8 mouse cellular contexts compared by ENCODE assay signal in genomic region chr8:70701048-70701981, GRCm38 (mm10). TPM values are rescaled to one million over a fixed set of nuclear protein-coding genes. Genes with fewer than 3 reads are reported as not detected.
DNase-seq lines count a peak whose midpoint lies in the region; ATAC-seq and TF ChIP-seq lines count a peak whose summit lies in the region.
"Had no signal": no experiment of that assay in that cellular context is flagged by ENCODE, and none has a peak within 500 bp of the region (broad histone marks: within the 10 kb centered on the region; RNA-seq: fewer than 3 reads in every experiment).

No protein-coding gene starts in this region.

- H3K27me3 ChIP-seq in lung, embryonic 15.5 days, result no peaks in the 10 kb centered on the region
- no peaks in the 10 kb centered on the region for H3K27me3 ChIP-seq in intestine, postnatal 0 days (replicated peaks; ENCODE audit: control insufficient read depth, insufficient read depth, low read length)
- H3K27me3 ChIP-seq in neural tube, embryonic 14.5 days (ENCODE audit: control insufficient read depth, insufficient read depth, low read length), result no peaks in the 10 kb centered on the region

- DNase-seq in lung, postnatal 10 days, result no peak
- no peak for DNase-seq in spleen, postnatal 4 days (ENCODE audit: low spot score in 2 of 2)
- DNase-seq in adrenal gland, postnatal 36 days, result no peak

- H3K4me1 ChIP-seq in lung, embryonic 15.5 days, result peaks cover 31% of the 10 kb centered on the region
- H3K4me1 ChIP-seq in embryonic fibroblast, embryonic 13.5 days (ENCODE audit: control insufficient read depth, insufficient read depth, low read length), result peaks cover 5% of the 10 kb centered on the region
- H3K4me1 ChIP-seq in intestine, postnatal 0 days (replicated peaks; ENCODE audit: control insufficient read depth, insufficient read depth, low read length), result peaks cover 15% of the 10 kb centered on the region
- H3K4me1 ChIP-seq in neural tube, embryonic 14.5 days (ENCODE audit: control insufficient read depth, insufficient read depth, low read length), result peaks cover 37% of the 10 kb centered on the region

- peak overlapping the region; percentile 86 for H3K4me3 ChIP-seq in lung, embryonic 15.5 days
- H3K4me3 ChIP-seq in embryonic fibroblast, embryonic 13.5 days (ENCODE audit: insufficient read depth, low read length), result peak overlapping the region; percentile 65
- peak overlapping the region; percentile 63 for H3K4me3 ChIP-seq in intestine, postnatal 0 days (ENCODE audit: low read depth, low read length)
- H3K4me3 ChIP-seq in neural tube, embryonic 14.5 days (ENCODE audit: low read depth, low read length), result peak overlapping the region; percentile 93

- no peaks in the 10 kb centered on the region for H3K36me3 ChIP-seq in lung, embryonic 15.5 days
- peaks cover 6% of the 10 kb centered on the region for H3K36me3 ChIP-seq in intestine, postnatal 0 days (ENCODE audit: control insufficient read depth, insufficient read depth)
- H3K36me3 ChIP-seq in neural tube, embryonic 14.5 days (ENCODE audit: control insufficient read depth, insufficient read depth, low read length), result no peaks in the 10 kb centered on the region

- peak overlapping the region; percentile 70 for H3K4me2 ChIP-seq in lung, embryonic 15.5 days
- peak overlapping the region; percentile 61 for H3K4me2 ChIP-seq in intestine, postnatal 0 days (replicated peaks; ENCODE audit: low read depth)
- H3K4me2 ChIP-seq in neural tube, embryonic 14.5 days (ENCODE audit: low read depth, low read length), result peak overlapping the region; percentile 90

- TF ChIP-seq POLR2A in embryonic fibroblast, embryonic 13.5 days (IDR thresholded peaks at IDR 0.05; ENCODE audit: low read depth, low read length), result peak; percentile 54

- 43% methylated on average over 10 of the region's 10 CpGs for WGBS in lung, embryonic 15.5 days
- 46% methylated on average over 10 of the region's 10 CpGs for WGBS in intestine, postnatal 0 days
- 55% methylated on average over 10 of the region's 10 CpGs for WGBS in neural tube, embryonic 14.5 days

- peak overlapping the region; percentile 99 for H3K27ac ChIP-seq in lung, embryonic 15.5 days
- H3K27ac ChIP-seq in embryonic fibroblast, embryonic 13.5 days (ENCODE audit: insufficient read depth, low read length), result peak overlapping the region; percentile 42; the same call in 1 of the 2 replicates
- H3K27ac ChIP-seq in intestine, postnatal 0 days (ENCODE audit: low read depth, low read length), result no peak overlapping the region; the same call in 1 of the 2 replicates
- peak overlapping the region; percentile 99 for H3K27ac ChIP-seq in neural tube, embryonic 14.5 days (ENCODE audit: low read depth, low read length)

- H3K9ac ChIP-seq in lung, embryonic 15.5 days, result peak overlapping the region; percentile 98
- H3K9ac ChIP-seq in intestine, postnatal 0 days (ENCODE audit: low read depth, low read length), result peak overlapping the region; percentile 43
- H3K9ac ChIP-seq in neural tube, embryonic 14.5 days (replicated peaks; ENCODE audit: low read depth, low read length), result peak overlapping the region; percentile 100

- TF ChIP-seq CTCF in embryonic fibroblast, embryonic 13.5 days (IDR thresholded peaks at IDR 0.05; ENCODE audit: borderline replicate concordance, insufficient read depth, low read length), result no peak
- TF ChIP-seq CTCF in intestine, postnatal 0 days (IDR thresholded peaks at IDR 0.05; ENCODE audit: low read depth), result no peak

- H3K9me3 ChIP-seq in lung, embryonic 15.5 days, result no peaks in the 10 kb centered on the region
- no peaks in the 10 kb centered on the region for H3K9me3 ChIP-seq in intestine, postnatal 0 days (ENCODE audit: control insufficient read depth)
- H3K9me3 ChIP-seq in neural tube, embryonic 14.5 days (ENCODE audit: control insufficient read depth, low read length), result no peaks in the 10 kb centered on the region

- ATAC-seq in lung, embryonic 15.5 days (ENCODE audit: borderline replicate concordance, extremely low read depth, low FRiP score, low TSS enrichment), result no peak
- ATAC-seq in intestine, postnatal 0 days, result no peak
- no peak for ATAC-seq in neural tube, embryonic 14.5 days (ENCODE audit: low read depth)

RNA-seq across cellular contexts. Expression of gene Iqcn, which starts 1.9 kb away (rescaled TPM):
- 0.02 TPM in 1 of 2 replicates, not detected in the other for polyA plus RNA-seq in lung, embryonic 15.5 days (2015; fragmentation: Nextera tagmentation; extraction: Ambion mirVana)
- not detected in 2 replicates for polyA plus RNA-seq in embryonic fibroblast, embryonic 13.5 days (2011; ENCODE audit: insufficient read length, low read depth, missing spikeins)
- not detected in 2 replicates for polyA plus RNA-seq in intestine, postnatal 0 days (2015; fragmentation: Nextera tagmentation; extraction: Ambion mirVana)
- polyA plus RNA-seq in neural tube, embryonic 14.5 days (2014; fragmentation: Nextera tagmentation; extraction: Ambion mirVana), result 0.13 TPM in 1 of 2 replicates, not detected in the other
- total RNA-seq in adrenal gland, postnatal 36 days (2021), result not detected
- total RNA-seq: common myeloid progenitor, adult 5-6 weeks had no signal

RNA-seq across cellular contexts. Expression of gene Jund, which starts 2.6 kb away (rescaled TPM):
- 49.7 TPM in 2 replicates for polyA plus RNA-seq in lung, embryonic 15.5 days (2015; fragmentation: Nextera tagmentation; extraction: Ambion mirVana)
- 82.2 and 90.6 TPM in 2 replicates for polyA plus RNA-seq in embryonic fibroblast, embryonic 13.5 days (2011; ENCODE audit: insufficient read length, low read depth, missing spikeins)
- 114 and 121 TPM in 2 replicates for polyA plus RNA-seq in intestine, postnatal 0 days (2015; fragmentation: Nextera tagmentation; extraction: Ambion mirVana)
- polyA plus RNA-seq in neural tube, embryonic 14.5 days (2014; fragmentation: Nextera tagmentation; extraction: Ambion mirVana), result 115 and 119 TPM in 2 replicates
- 100 to 1,000 TPM; 219 to 227 TPM for total RNA-seq in adrenal gland, postnatal 36 days (2021)

RNA-seq across cellular contexts. Expression of gene Gm3336, which starts 17.0 kb away (rescaled TPM):
- not detected in 2 replicates for polyA plus RNA-seq in lung, embryonic 15.5 days (2015; fragmentation: Nextera tagmentation; extraction: Ambion mirVana)
- polyA plus RNA-seq in embryonic fibroblast, embryonic 13.5 days (2011; ENCODE audit: insufficient read length, low read depth, missing spikeins), result not detected in 2 replicates
- polyA plus RNA-seq in intestine, postnatal 0 days (2015; fragmentation: Nextera tagmentation; extraction: Ambion mirVana), result 2.8 TPM in 2 replicates
- polyA plus RNA-seq in neural tube, embryonic 14.5 days (2014; fragmentation: Nextera tagmentation; extraction: Ambion mirVana), result not detected in 2 replicates
- not detected for total RNA-seq in adrenal gland, postnatal 36 days (2021)
- total RNA-seq: common myeloid progenitor, adult 5-6 weeks had no signal

RNA-seq across cellular contexts. Expression of gene Pde4c, which starts 22.2 kb away (rescaled TPM):
- polyA plus RNA-seq in lung, embryonic 15.5 days (2015; fragmentation: Nextera tagmentation; extraction: Ambion mirVana), result 0.08 and 0.16 TPM in 2 replicates
- polyA plus RNA-seq in embryonic fibroblast, embryonic 13.5 days (2011; ENCODE audit: insufficient read length, low read depth, missing spikeins), result not detected in 2 replicates
- 0.21 and 0.31 TPM in 2 replicates for polyA plus RNA-seq in intestine, postnatal 0 days (2015; fragmentation: Nextera tagmentation; extraction: Ambion mirVana)
- 0.10 and 0.27 TPM in 2 replicates for polyA plus RNA-seq in neural tube, embryonic 14.5 days (2014; fragmentation: Nextera tagmentation; extraction: Ambion mirVana)
- total RNA-seq in adrenal gland, postnatal 36 days (2021), result 1 to 10 TPM in 1 of 2 experiments, under 1 TPM in 1; 0.33 to 1.2 TPM

RNA-seq across cellular contexts. Expression of gene Lsm4, which starts 28.3 kb away (rescaled TPM):
- polyA plus RNA-seq in lung, embryonic 15.5 days (2015; fragmentation: Nextera tagmentation; extraction: Ambion mirVana), result 268 and 320 TPM in 2 replicates
- 54.9 and 60.2 TPM in 2 replicates for polyA plus RNA-seq in embryonic fibroblast, embryonic 13.5 days (2011; ENCODE audit: insufficient read length, low read depth, missing spikeins)
- polyA plus RNA-seq in intestine, postnatal 0 days (2015; fragmentation: Nextera tagmentation; extraction: Ambion mirVana), result 181 and 182 TPM in 2 replicates
- 193 and 194 TPM in 2 replicates for polyA plus RNA-seq in neural tube, embryonic 14.5 days (2014; fragmentation: Nextera tagmentation; extraction: Ambion mirVana)
- total RNA-seq in adrenal gland, postnatal 36 days (2021), result 10 to 100 TPM; 74.3 to 84.4 TPM

Comparison
In these comparisons a context has a peak if more than half of its experiments do, and no peak if none do; other contexts are left out.
1. H3K9ac ChIP-seq: peak in every context shown above with its lines; median percentile 100 in neural tube, embryonic 14.5 days; 98 in lung, embryonic 15.5 days; 43 in intestine, postnatal 0 days.